Mouse (Mus musculus) midbrain, postnatal 0 days (tissue): ENCODE data around the gene Luc7l3. TPM values are rescaled to one million over a fixed set of nuclear protein-coding genes. Genes with fewer than 3 reads are reported as not detected.

Experiments used
- ATAC-seq: fragments of 200-750 bp; cut with Nextera tagmentation; 2 replicates; pipeline ENCODE4 v1.8.0; 2017; ENCODE audit warnings: moderate number of reproducible peaks, mild to moderate bottlenecking, moderate TSS enrichment, moderate library complexity; ENCODE audit not compliant: low FRiP score
- DNase-seq: peaks from one replicate; pipeline ENCODE4 v3.0.0-alpha.2; 2015; ENCODE audit warnings: low spot score
- H3K27ac ChIP-seq: fragments of 300-500 bp; sonication (generic); 2 replicates; pipeline ENCODE4 v1.5.1; 2014; ENCODE audit warnings: low read depth, mild to moderate bottlenecking, low read length, mixed read lengths
- H3K27me3 ChIP-seq: fragments of 300-500 bp; sonication (generic); 2 replicates; pipeline ENCODE4 v1.6.1; 2014; ENCODE audit warnings: low read length, control low read depth, mixed read lengths; ENCODE audit not compliant: insufficient read depth
- H3K36me3 ChIP-seq: fragments of 300-500 bp; sonication (generic); 2 replicates; pipeline ENCODE4 v1.6.1; 2014; ENCODE audit warnings: low read length, control low read depth, mixed read lengths; ENCODE audit not compliant: insufficient read depth
- H3K4me1 ChIP-seq: fragments of 300-500 bp; sonication (generic); 2 replicates; pipeline ENCODE4 v1.6.1; 2014; ENCODE audit warnings: mild to moderate bottlenecking, control low read depth, antibody characterized with exemption, low read length, mixed read lengths; ENCODE audit not compliant: insufficient read depth
- H3K4me2 ChIP-seq: fragments of 300-500 bp; sonication (generic); 2 replicates; pipeline ENCODE4 v1.6.1; 2014; ENCODE audit warnings: low read depth, mild to moderate bottlenecking, low read length, mixed read lengths; ENCODE audit not compliant: poor library complexity, severe bottlenecking
- H3K4me3 ChIP-seq: fragments of 300-500 bp; sonication (generic); 2 replicates; pipeline ENCODE4 v1.5.1; 2014; ENCODE audit warnings: low read depth, mild to moderate bottlenecking, low read length, moderate library complexity
- H3K9ac ChIP-seq: fragments of 300-500 bp; sonication (generic); replicated peaks from 2 replicates; pipeline ENCODE4 v1.6.1; 2014; ENCODE audit warnings: mild to moderate bottlenecking, low read length, moderate library complexity, mixed read lengths; ENCODE audit not compliant: poor library complexity, severe bottlenecking
- H3K9me3 ChIP-seq: fragments of 300-500 bp; sonication (generic); 2 replicates; pipeline ENCODE4 v1.6.1; 2016; ENCODE audit warnings: low read length, control low read depth
- CTCF ChIP-seq: IDR thresholded peaks from 2 replicates; pipeline ENCODE4 v1.5.1; 2016; ENCODE audit warnings: antibody characterized with exemption, mild to moderate bottlenecking
- WGBS: fragments of 180-500 bp; shearing (Covaris S2); extraction: QIAGEN DNeasy Blood & Tissue Kit; methylation state at CpG from one replicate; pipeline ENCODE4 v1.1.7; 2014; 5-methylcytosine and 5-hydroxymethylcytosine counted together
- polyA plus RNA-seq: library from polyadenylated mRNA; unstranded; fragments of >200 nt; fragmentation: Nextera tagmentation; extraction: Ambion mirVana; gene quantifications from 2 replicates; pipeline ENCODE4 v1.2.1, GENCODE M21; 2015
- total RNA-seq: library from RNA; depleted of rRNA; stranded (reverse); fragments of >200 nt; gene quantifications from 2 replicates; pipeline ENCODE4 v1.2.3, GENCODE M21; 2014

Gene Luc7l3
- total and polyA plus RNA-seq, 2 experiments from 2014 or later = 47.5 to 124 TPM

DNA sequence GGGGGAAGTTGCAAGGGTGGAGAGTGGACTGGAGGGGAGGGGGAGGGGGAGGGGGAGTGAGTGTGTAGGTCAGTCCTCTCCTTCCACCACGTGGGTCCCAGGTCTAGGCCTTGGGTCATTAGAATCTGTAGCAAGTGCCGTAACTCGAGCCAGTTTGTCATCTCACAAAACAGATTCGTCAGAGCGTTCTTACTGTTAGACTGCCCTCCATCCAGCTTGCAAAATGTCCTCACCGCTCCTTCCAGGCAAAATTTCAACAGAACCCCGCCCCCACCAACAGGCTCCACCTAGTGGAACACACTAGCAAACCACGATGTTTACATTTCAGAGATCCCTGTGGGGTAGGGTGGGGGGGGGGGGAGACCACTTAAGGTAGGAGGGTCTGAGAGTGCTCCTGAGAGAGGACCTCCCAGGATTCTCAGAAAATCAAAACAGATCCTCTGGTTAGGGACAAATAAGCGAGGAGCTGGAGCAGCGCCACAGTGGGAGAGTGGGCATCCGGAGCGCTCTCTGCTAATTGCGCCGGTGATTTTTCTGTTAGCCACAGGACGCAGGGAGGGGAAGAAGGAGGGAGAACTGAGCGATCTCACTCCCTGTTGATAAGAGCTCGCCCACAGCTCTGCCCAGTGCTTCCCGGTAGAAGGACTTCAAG is 56.5 kb downstream of the Luc7l3 start:
- peak; percentile 66 for DNase-seq
- Histone ChIP-seq H3K4me1 (no peaks in the 10 kb centered on the region), H3K27me3 (no peaks in the 10 kb centered on the region), H3K9ac (no peak overlapping the region), H3K27ac (no peak overlapping the region; the same call in 1 of the 2 replicates), H3K9me3 (no peaks in the 10 kb centered on the region), H3K36me3 (no peaks in the 10 kb centered on the region), H3K4me2 (peak overlapping the region; percentile 51), H3K4me3 (peak overlapping the region; percentile 19)
- WGBS = 2% methylated on average over 18 of the region's 18 CpGs
- peak; percentile 75 for TF ChIP-seq CTCF
- peak; percentile 63 for ATAC-seq

DNA sequence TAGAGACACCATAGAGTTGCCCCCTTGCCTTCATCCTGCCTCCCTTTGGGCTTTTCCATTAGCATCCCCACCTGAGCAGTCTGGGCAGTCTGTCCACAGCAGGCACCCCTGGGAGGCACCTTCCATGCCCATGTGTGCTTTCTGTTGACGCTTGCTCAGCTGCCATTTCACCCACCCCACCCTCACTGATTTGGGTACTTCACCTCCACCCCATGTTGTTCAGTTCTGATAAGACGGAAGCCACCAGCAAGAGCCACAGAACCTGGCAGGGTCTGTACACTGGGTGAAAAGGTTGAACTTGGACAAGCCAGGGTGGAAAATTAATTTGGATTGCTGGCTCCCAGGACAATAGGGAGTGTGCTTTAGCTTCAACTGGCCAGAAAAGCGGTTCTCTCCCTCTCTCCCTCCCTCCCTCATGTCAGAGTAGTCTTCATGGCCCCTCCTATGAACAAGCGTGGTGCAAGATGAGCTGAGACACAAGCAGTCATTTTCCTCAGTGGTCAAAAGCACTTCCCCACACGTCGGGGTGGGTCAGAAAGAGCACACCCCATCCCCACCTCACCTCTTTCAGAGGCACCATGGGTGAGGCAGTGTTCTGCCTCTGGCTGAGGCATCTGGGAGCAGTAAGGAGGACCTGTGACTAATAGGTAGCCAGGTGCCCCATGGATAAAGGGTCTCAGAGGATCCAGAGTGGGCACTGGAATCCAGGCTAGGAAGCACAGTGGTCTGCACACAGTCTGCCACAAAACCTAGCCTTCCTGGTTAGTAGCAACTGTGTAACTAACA is 60.0 kb downstream of the Luc7l3 start:
- no peak for TF ChIP-seq CTCF
- no peaks in the 10 kb centered on the region for H3K36me3 ChIP-seq
- DNase-seq = no peak
- no peaks in the 10 kb centered on the region for H3K4me1 ChIP-seq
- H3K9ac ChIP-seq = no peak overlapping the region
- ATAC-seq = no peak
- 66% methylated on average over 6 of the region's 6 CpGs for WGBS
- H3K27me3 ChIP-seq = no peaks in the 10 kb centered on the region
- no peak overlapping the region for H3K4me3 ChIP-seq
- no peak overlapping the region for H3K27ac ChIP-seq
- H3K4me2 ChIP-seq = no peak overlapping the region
- no peaks in the 10 kb centered on the region for H3K9me3 ChIP-seq

DNA sequence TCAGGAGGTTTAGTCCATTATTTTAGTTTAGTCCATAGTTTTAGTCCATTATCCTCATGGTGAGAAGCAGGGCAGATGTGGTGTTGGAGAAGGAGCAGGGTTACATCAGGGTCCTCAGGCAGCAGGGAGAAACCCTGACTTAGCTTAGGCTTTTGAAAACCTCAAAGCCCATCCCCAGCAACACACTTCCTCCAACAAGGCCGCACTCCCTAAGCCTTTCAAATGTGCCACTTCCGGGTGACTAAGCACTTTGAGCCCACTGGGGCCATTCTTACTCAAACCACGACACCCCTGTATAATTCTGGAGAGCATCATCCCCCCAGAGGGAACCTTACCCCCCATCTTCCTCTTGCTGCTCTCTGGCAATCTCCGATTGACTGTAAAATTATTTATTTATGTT is 62.0 kb downstream of the Luc7l3 start:
- Histone ChIP-seq H3K4me2 (no peak overlapping the region), H3K4me1 (no peaks in the 10 kb centered on the region), H3K36me3 (no peaks in the 10 kb centered on the region), H3K9ac (no peak overlapping the region), H3K27ac (no peak overlapping the region), H3K4me3 (no peak overlapping the region), H3K27me3 (no peaks in the 10 kb centered on the region), H3K9me3 (no peaks in the 10 kb centered on the region)
- DNase-seq (no peak), ATAC-seq (no peak)
- 72% methylated on average over 4 of the region's 4 CpGs for WGBS
- no peak for TF ChIP-seq CTCF

DNA sequence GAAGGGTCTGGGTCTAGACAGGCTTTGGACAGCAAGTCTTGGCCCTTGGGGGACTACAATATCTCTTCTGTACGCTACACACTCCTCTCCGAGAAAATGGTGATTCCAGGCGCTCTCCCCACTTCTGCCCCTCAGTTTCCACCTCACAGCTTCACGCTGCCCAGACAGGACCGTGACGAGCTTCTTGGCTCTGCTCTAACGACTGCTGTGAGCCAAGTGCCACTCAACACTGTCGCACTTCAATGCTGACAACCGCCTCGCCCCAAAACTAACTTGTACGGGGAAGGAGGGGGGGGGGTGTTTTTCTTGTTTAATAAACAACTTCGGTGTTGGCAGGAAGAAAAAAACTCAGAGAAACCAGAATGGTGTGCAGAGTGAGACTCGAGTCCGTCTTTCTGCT is 63.8 kb downstream of the Luc7l3 start:
- 70% methylated on average over 14 of the region's 14 CpGs for WGBS
- no peak for TF ChIP-seq CTCF
- no peaks in the 10 kb centered on the region for H3K9me3 ChIP-seq
- no peak for ATAC-seq
- H3K4me3 ChIP-seq = no peak overlapping the region
- no peak overlapping the region for H3K4me2 ChIP-seq
- H3K27ac ChIP-seq = no peak overlapping the region
- no peaks in the 10 kb centered on the region for H3K36me3 ChIP-seq
- no peaks in the 10 kb centered on the region for H3K27me3 ChIP-seq
- no peak for DNase-seq
- H3K9ac ChIP-seq = no peak overlapping the region
- no peaks in the 10 kb centered on the region for H3K4me1 ChIP-seq

DNA sequence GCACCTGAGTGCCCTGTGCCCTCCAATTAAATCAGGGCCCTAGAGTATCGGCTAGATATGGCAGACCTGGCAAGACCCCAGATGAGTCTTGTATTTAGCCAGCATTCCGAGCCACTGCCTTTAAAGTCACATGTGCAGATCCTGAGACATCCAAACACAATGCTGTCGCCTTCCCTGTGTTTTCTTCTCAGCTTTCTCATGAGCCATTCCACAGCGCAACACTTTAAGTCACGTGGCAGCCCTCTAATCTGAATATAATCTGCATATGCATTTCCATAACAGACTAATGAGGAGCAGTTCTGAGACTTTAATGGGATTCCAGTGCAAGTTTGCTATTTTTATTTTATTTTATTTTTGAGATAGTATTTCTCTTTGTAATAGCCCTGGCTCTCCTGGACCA is 66.1 kb downstream of the Luc7l3 start:
- no peak for ATAC-seq
- no peak overlapping the region for H3K4me3 ChIP-seq
- 45% methylated on average over 5 of the region's 5 CpGs for WGBS

DNA sequence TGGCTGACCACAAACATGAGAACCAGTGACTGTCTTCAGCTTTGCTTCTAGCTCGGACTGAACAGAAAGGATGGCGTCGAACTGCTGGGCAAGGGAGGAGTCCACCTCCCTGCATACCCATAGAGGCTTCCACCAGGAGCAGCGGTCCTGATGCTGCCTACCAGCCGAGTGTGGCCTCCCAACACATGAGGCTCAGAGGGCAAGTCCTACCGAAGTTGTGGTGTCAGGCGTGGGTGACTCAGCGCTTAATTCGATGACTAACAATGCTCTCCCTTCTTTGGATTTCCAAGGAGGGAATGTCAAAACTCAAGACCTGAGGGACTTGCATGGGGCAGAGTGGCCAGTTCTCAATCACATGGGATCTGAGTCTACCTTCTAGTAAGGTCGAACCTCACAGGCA is 68.1 kb downstream of the Luc7l3 start:
- no peaks in the 10 kb centered on the region for H3K4me1 ChIP-seq
- no peak for ATAC-seq
- DNase-seq = no peak
- no peak overlapping the region for H3K27ac ChIP-seq
- no peak overlapping the region for H3K4me3 ChIP-seq
- H3K4me2 ChIP-seq = no peak overlapping the region
- no peak for TF ChIP-seq CTCF
- no peaks in the 10 kb centered on the region for H3K9me3 ChIP-seq
- no peak overlapping the region for H3K9ac ChIP-seq
- no peaks in the 10 kb centered on the region for H3K36me3 ChIP-seq
- WGBS = 88% methylated on average over 10 of the region's 10 CpGs
- H3K27me3 ChIP-seq = no peaks in the 10 kb centered on the region

More for the DNA sequence above, 66.1 kb downstream of the Luc7l3 start:
- no peak for TF ChIP-seq CTCF
- Histone ChIP-seq H3K4me1 (no peaks in the 10 kb centered on the region), H3K4me2 (no peak overlapping the region), H3K9me3 (no peaks in the 10 kb centered on the region), H3K36me3 (no peaks in the 10 kb centered on the region), H3K27me3 (no peaks in the 10 kb centered on the region), H3K27ac (no peak overlapping the region), H3K9ac (no peak overlapping the region)
- no peak for DNase-seq
